Mouse (Mus musculus) brain, adult 2 months (tissue): Measurements from ENCODE around the gene Mbnl2.
"Not testable (repeated sequence)": the region's sequence is repeated elsewhere in the genome, so short reads cannot be mapped to it uniquely, and the experiment has no call there.

ENCODE experiments used
- DNase-seq: peaks from one replicate; pipeline ENCODE4 v3.0.0; 2011; ENCODE audit warnings: low read depth, low spot score

Gene Mbnl2

DNA sequence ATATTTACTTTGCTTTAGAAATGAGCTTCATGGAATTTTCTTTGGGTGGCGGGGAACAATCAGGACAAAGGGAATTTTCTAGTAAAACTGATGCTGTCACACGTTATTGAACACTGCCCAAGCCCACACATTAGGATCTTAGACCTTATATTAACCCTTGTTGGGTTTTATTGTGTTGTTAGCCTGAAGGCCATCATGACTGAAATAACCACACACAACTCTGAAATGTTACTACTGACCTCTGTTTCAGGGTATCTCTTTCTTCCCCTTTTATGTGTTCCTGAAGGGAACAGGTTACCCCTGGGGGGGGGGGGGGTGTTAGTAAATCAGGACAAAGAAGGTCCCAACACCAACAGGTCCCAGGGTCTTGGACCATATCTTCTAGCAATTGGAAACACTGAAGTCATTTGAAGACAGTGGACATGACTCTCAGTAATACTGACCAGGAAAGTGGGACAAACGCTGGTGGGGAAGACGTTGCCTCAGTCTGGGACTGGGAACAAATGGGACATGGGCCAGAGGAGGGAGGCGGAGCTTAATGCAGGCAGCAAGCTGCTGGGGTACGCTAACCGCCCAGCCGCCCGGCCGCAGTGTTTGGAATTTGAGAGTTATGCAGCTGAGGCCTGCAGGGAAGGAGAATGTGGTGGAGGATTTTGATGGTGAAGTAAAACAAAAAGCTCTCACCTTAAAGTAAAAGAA lies 80.4 kb downstream of the Mbnl2 start:
- no peak for DNase-seq

- no peak for DNase-seq
Observed at GRCm38 (mm10) chr14:120357321-120358070, 82.0 kb downstream of the Mbnl2 start.

DNA sequence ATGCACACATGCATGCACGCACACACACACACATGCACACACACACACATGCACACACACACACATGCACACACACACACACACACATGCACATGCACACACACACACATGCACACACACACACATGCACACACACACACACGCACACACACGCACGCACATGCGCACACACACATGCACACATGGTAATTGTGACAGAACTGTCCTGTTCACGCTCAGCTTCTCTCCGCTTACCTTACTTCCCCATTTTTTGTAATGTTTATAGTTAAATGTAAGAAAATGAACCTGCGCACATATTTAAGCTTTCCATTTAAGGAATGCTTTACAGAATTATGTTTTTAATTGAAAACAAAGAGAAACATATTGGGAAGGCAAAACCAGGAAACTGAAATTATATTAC lies 84.1 kb downstream of the Mbnl2 start:
- DNase-seq, result not testable (repeated sequence)

GRCm38 (mm10) chr14:120361121-120361520 lies 85.7 kb downstream of the Mbnl2 start:
- DNase-seq, result no peak

GRCm38 (mm10) chr14:120362409-120362992 lies 87.0 kb downstream of the Mbnl2 start:
- no peak for DNase-seq

DNA sequence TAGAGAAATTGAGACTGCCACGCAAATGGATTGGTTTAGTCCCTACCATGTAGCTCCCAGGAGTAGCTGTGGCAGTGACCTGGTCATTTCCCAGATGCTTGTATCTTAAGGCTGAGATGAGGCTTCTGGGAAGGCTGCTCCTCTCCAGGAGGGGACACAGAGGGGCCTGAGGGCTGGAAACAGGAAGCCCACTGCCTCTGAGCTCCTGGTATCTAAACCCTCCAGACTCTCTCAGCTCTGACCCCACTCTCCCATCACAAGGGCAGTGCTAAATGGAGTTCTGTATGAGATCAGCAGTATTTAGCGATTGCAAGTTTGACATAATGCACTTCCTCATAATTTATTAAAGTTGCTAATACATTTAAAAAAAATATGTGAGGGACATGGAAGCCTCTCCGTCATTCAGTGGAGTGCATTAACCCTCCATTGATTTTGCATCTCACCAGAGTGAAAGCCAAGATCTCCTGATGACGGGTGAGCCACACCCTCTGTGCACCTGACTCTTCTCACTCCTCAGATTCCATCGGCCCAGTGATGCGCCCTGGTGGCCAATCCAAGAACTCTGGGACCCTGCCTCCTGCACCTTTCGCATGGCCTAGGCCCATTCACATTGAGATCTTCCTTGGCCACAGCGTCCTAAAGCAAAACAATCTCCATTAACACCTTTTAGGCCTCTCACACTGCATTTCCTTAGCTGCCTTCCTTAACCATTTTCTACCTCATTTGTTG lies 87.8 kb downstream of the Mbnl2 start:
- no peak for DNase-seq

GRCm38 (mm10) chr14:120365088-120365487 lies 89.6 kb downstream of the Mbnl2 start:
- DNase-seq, result no peak

DNA sequence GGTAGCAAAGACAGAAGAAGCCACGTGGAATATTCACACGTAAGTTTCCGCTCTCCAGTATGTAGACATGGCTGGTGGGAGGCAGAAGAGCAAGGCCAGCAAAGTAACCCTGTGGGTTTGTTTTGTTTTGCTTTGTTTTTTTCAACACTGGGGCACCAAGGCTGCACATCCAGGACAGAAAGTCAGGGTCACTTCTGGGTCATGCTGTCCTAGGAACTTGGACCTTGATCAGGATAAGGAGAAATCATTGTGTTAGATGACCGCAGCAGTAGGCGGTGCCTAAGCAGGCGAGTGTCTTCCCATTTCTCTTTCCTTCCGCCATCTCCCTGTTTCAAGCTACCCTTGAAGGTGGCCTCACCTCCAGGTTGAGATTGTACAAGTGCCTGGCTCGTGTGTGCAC lies 91.5 kb downstream of the Mbnl2 start:
- DNase-seq, result no peak

DNA sequence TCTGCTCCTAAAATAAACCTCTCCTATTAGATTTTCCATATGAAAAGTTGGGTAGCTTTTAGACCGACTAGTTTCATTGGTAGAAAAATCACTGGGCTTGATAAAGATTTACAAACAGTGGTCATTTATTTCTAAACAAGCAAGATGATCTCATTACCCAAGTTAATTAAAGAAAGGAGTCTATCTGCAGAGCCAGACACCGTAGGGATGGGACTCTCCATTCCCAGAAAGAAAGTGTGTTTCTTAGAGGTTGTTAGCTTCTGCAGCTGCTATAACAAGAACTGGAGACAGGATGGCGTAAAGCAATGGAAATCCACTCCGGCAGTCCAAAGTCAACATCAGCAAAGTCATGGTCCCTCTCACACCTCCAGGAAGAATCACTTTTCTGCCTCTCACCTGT lies 92.1 kb downstream of the Mbnl2 start:
- no peak for DNase-seq

DNA sequence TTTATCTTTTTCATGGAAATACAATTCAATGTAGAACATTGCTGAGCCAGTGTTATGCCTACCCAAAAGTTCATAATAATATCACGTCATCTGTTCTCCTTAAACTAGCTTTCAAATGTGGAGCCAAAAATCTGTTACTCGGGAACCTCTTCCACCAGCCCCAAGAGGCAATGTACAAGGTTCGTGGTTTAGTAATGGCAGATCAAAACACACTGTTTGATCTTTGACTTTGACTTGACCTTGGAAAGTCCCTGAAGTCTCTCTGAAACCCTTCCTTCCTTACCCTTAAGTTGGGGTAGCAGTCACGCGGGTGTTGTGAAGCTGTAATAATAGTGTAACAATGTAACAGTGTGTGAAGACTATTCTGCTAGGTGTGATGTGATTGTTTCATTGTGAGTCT lies 93.0 kb downstream of the Mbnl2 start:
- no peak for DNase-seq

GRCm38 (mm10) chr14:120368914-120369391 lies 93.5 kb downstream of the Mbnl2 start:
- DNase-seq, result peak; percentile 66

- no peak for DNase-seq
Observed at GRCm38 (mm10) chr14:120370044-120370443, 94.6 kb downstream of the Mbnl2 start.

DNA sequence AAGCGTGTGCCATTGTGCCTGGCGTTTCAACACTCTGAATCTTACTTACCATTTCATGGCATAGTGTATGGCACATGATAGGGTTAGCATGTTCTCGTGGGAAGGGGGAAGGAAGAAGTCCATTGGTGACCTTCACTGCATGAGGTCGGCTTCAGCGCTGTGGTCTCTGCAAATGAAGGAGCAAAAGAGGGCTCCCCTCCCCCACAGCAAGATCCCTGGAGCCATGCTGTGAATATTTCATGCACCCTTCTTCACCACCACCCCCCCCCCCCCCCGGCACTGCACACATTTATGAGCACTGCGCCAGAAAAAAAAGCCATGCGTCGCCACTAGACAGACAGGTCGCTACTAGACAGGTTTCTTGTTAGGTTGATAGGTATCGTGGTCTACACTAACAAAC lies 95.2 kb downstream of the Mbnl2 start:
- no peak for DNase-seq

DNA sequence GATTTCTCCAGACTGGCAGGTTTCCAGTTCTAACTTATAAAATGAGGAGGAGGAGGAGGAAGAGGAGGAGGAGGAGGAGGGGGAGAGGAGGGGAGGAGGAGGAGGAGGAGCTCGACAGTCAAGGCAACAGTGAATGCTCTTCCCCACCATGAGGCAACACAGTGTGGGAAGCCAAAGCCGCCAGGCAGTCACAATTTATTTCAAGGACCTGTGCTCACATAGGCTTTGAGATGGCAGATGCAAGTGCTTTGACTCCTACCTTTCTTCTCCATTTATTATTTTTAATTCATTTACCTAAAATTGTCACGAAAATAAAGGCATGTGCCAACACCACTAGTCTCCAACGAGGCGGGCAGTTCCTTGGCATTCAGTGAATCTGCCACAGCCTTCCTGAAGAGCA lies 95.7 kb downstream of the Mbnl2 start:
- DNase-seq, result peak; percentile 66

- peak; percentile 79 for DNase-seq
Observed at GRCm38 (mm10) chr14:120373026-120374024, 97.9 kb downstream of the Mbnl2 start.

DNA sequence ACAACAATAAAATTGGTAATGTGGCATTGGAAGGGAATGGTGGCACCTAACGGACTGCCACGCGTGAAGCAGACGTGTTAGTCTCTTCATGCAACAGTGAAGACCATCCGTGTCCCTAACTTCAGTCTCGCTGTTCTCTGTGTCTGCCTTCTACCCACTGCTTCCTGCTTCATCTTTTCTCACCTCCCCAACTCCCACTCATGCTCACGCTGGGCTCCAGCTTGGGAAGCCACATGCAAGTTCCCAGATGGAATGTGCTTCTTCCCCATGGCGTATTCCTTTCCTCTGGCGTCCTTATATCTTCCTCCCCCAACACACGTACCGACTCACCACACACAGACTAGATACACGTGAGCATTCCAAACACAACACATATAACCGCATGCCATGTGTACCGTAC lies 99.3 kb downstream of the Mbnl2 start:
- DNase-seq, result peak; percentile 91

DNA sequence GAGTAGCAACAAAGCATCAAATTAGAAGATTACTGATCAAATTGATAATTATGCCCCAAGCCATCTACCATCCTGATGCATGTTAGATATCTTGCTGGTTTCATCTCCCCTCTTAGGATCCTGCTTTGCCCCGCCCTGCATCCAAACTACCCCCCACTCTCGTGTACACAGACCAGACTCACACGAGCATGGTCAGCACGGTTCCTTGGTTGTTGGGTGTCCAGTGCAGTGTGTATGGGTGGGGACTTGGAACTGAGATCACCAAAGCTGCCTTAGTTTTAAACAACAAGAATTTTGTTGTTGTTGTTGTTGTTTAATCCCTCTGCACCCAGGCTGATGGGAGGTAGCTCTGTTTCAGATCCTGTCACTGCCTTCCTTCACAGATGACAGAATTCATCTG lies 101.7 kb downstream of the Mbnl2 start:
- DNase-seq, result no peak

GRCm38 (mm10) chr14:120378002-120378401 lies 102.5 kb downstream of the Mbnl2 start:
- no peak for DNase-seq

- DNase-seq, result no peak
Observed at GRCm38 (mm10) chr14:120379716-120380115, 104.2 kb downstream of the Mbnl2 start.

GRCm38 (mm10) chr14:120381378-120382134 lies 106.1 kb downstream of the Mbnl2 start:
- DNase-seq, result no peak
